Mouse (Mus musculus): ENCODE results near the gene Alox12b.

The Alox12b gene

DNA sequence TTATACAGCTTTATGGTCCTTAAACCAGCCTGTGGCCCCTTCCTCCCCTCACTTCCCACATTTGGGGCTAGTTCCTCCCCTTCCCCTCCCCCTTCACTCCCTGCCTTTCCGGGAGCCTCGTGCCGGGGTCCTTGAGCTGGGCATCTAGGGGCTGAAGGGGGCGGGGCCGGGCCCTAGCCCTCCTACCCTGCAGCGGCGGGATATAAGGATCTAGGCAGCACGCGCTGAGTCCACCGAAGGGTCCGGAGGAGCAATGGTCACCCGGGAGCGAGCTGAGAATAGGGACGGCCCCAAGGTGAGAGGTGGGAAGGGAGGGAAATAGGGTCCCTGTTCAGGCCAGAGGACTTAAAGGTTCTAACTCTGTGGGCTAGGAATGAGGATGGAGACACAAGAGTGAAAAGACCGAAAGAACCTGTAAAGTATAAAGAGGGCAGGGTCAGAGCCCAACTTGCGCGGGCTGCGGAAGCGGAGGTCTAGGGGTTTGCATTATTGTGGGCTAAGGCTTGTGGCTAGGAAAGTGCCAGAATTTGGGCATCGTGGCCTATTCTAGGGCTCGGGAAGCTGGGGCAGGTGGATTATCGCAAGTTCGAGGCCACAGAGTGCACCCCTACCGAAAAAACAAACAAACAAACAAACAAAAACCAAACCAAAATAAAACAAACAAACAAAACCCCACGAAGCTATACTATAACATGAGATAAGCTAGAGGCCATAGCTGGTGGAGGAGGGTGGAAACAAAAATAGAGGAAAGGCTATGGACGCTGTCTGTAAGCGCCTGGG lies 36.4 kb upstream of the Alox12b start, which contains the start of gene Hes7:
Hes7 (plus strand) TSS at position 184 of the 780 bp plus-strand sequence.
- TF ChIP-seq GATA4 (IDR thresholded peaks at IDR 0.05; ENCODE audit: insufficient replicate concordance, low read length) = no peak

DNA sequence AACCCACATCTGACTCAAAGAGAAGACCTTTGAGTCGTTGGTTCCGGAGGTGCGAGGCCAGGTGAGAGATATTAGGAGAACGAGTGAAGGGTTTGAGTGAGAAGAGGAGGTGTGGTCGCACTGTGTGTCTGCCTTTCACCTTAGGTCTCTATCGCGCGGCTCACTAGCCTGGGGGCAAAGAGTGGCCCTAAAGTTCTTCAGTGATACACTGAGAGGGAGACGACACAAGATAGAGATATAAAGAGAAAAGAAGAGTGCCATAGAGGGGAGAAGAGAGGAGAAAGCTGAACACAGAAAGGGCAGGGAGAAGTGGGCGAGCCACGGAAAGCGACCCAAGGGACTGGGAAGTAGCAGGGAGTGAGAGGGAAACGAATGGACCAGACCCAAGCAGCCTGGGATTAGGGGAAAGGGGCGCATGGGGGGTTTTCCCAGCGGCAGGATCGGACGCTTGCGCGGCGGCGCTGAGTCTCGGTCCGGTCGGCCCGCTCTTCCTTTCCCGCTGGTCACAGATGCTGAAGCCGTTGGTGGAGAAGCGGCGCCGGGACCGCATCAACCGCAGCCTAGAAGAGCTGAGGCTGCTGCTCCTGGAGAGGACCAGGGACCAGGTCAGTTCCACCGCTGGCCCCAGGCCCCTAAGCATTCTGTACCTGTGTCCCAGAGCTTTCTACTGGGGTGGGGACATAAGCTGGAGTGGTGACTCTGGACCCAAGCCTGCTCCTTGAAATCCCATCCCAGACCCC lies 35.6 kb upstream of the Alox12b start:
- TF ChIP-seq GATA4 (IDR thresholded peaks at IDR 0.05; ENCODE audit: insufficient replicate concordance, low read length) = no peak

DNA sequence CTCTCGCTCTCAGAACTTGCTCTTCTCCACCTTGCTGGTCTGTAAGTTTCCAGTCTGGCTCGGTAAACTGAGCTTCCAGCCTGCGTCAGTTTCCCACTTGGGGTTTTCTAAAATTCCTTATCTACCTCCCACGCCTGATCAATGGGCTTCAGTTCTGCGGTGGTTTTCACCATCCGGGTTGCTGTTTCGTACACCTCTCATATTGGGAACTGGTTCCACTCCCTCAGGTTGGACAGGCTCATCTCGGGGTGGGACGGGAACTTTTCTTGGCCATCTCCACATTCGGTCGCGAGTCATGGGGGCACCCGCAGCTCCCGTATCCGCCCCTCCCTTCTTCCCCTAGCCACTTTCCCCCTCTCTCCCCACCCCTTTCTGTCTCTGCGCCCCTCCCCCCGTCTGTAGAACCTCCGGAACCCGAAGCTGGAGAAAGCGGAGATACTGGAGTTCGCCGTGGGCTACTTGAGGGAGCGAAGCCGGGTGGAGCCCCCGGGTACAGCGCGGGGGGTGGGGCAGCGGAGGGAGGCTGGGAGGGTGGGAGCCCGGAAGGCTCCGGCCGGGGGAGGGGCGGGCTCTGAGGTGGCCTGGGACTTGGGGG lies 35.0 kb upstream of the Alox12b start:
- no peak for TF ChIP-seq GATA4 (IDR thresholded peaks at IDR 0.05; ENCODE audit: insufficient replicate concordance, low read length)

DNA sequence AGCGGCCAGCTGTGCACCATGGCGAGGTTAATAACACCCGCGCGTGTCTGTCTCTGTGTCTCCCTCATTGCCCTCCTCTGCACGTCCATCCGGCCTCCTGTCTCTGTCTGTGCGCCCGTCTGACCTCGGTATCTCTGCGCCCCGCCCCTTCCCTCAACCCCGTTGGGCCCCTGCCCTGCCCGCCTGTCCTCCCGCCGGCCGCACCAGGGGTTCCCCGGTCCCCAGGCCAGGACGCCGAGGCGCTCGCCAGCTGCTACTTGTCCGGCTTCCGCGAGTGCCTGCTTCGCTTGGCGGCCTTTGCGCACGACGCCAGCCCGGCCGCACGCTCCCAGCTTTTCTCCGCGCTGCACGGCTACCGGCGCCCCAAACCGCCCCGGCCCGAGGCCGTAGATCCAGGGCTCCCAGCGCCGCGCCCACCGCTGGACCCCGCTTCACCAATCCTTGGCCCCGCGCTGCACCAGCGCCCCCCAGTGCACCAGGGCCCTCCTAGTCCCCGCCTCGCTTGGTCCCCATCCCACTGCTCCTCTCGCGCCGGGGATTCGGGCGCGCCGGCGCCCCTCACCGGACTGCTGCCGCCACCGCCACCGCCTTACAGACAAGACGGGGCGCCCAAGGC lies 34.3 kb upstream of the Alox12b start, which contains the start of gene 9130213A22Rik:
9130213A22Rik (minus strand) TSS at position 254 of the 616 bp plus-strand sequence.
- TF ChIP-seq GATA4 (IDR thresholded peaks at IDR 0.05; ENCODE audit: insufficient replicate concordance, low read length) = peak; percentile 47; the same call in 1 of the 2 replicates

DNA sequence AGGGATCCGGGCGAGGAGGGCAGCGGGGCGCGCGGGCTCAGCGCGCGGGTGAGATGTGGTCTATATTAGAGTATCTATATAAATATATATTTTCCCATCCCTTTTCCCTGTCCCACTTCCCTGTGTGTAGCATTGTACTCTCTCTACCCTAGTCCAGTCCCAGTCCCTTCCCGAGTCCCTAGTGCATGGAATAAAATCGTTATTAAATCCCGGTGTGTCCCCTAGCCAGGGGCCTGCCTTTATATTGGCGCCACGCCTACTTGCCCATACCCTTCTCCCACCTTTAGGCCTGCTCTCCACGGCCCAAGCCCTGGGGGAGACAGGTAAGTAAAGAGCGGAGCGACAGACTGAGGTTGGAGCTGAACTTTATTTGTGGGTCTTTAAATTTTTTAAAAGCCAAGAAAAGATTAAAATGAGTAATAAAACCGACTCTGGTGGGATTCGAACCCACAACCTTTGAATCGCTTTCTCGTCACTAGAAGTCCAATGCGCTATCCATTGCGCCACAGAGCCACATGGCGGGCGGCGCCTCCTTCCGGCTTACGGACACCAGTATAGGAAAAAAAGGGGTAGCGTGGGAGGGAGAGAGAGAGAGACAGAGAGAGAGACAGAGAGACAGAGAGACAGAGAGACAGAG lies 33.6 kb upstream of the Alox12b start:
- 0 out of 2 replicates have a peak, but pooled peaks have one; percentile 21 for TF ChIP-seq GATA4 (IDR thresholded peaks at IDR 0.05; ENCODE audit: insufficient replicate concordance, low read length)

DNA sequence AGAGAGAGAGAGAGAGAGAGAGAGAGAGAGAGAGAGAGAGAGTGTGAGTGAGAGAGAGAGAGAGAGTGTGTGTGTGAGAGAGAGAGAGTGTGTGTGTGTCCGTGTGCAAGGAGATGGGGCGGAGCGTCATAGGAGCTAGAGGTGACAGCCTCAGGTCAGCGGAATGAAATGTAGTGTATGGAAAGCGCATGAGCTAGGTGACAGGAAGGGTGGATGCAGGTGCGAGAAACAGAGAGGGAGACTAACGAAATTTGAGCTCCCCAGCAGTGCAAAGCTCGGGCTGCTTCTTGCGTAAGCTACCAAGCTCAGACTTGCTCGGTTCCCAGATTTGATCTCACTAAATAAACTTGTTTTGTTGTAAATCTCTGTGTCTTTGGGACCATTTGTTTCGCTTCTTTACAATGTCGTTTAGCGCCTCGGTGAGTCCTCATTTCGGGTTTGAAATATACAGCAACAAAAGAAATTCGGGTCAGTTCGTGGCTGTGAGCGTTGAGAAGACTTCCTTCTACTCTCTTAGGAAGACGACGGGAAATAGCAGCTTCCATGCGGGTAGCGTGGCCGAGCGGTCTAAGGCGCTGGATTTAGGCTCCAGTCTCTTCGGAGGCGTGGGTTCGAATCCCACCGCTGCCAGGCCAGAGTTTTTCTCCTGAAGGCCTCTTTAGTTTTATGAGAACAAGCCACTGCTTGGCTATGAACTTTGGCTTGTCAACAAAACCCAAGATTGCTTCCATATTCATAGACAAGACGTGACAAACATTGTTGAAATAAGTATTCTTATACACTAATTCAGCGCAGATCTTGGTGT lies 32.9 kb upstream of the Alox12b start:
- TF ChIP-seq GATA4 (IDR thresholded peaks at IDR 0.05; ENCODE audit: insufficient replicate concordance, low read length) = no peak

DNA sequence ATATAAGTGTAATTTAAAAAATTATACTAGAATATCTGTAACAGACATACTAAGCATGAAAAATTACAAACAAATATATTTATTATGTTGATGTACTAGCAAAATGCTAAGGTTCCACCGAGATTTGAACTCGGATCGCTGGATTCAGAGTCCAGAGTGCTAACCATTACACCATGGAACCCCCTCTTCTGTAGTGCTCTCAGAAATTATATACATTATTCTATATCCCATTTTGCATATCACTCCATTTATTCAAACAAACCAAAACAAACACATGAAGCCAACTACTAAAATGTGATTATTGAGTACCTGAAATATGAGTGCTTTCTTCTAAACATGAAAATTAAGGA lies 32.3 kb upstream of the Alox12b start:
- no peak for TF ChIP-seq GATA4 (IDR thresholded peaks at IDR 0.05; ENCODE audit: insufficient replicate concordance, low read length)

DNA sequence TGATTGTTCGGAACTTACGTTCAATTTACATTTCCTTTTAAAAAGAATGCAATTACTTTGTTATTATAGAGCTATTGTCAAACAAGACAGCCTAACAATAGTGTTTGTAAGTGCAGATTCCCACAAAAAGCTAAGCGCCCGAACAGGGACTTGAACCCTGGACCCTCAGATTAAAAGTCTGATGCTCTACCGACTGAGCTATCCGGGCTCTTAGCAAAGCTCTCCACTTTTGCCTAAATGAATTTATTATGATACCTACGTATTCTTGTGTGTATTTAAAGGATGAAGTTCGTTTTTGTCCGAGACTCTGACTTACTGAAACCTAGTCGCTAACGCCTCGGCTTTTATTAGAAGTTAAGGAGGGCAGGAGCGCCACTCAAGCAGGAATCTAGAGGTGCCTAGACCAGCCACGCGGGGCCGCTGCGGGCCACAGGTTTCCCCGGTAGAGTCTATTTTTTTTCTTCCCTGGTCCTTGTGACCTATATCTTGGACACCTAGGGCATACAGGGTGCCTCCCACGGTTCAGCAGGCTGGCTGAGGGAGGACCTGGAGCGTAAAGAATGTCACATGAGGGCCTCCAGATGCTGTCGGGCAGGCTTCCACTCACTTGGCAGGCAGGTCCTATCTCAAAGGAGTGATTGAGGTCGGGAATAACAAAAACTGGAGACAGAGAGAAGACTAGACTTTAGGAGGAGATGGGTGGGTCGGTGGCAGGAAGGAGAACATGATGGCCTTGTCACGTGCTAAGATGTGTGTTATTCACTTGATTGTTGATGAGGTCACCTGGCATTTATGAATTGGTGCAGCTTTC lies 31.5 kb upstream of the Alox12b start:
- peak; percentile 32; the same call in 1 of the 2 replicates for TF ChIP-seq GATA4 (IDR thresholded peaks at IDR 0.05; ENCODE audit: insufficient replicate concordance, low read length)

DNA sequence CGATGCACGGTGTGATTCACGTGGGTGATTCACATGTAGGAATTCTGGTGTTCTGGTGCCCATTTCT lies 31.1 kb upstream of the Alox12b start, which contains the start of gene Aloxe3:
Aloxe3 (plus strand) TSS at position 45 of the 67 bp plus-strand sequence.
- TF ChIP-seq GATA4 (IDR thresholded peaks at IDR 0.05; ENCODE audit: insufficient replicate concordance, low read length) = no peak

DNA sequence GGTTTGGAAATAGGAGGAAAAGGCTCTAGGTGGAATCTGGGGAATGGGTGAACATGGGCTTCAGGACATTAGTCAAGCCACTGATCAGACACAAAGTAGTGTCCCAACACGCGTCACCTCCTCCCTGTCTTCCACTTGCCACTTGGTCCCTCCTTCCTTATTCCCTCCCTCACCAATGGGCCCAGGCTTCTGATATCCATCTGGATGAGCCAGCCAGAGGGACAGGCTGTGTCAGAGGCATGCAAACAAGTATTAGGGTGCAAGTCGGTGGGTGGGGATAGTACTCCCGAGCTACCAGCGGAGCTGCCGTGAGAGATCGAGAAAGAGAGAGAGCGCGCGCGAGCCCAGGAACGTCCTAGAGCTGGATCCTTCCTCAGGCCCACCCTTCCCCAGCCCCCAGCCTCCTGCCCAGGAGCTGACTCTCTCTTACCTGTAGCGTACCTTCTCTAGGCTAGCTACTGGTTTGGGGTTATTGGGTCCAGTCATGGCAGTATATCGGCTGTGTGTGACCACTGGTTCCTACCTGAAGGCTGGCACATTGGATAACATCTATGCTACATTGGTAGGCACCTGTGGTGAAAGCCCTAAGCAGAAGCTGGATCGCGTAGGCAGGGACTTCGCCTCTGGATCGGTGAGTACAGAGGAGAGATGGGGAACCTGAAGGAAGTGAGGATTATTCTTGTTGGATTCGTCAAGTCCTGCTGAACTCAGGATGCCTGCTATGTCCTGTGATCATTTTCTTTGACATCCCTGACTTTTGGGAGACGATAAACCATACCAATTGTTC lies 30.7 kb upstream of the Alox12b start:
- no peak for TF ChIP-seq GATA4 (IDR thresholded peaks at IDR 0.05; ENCODE audit: insufficient replicate concordance, low read length)

DNA sequence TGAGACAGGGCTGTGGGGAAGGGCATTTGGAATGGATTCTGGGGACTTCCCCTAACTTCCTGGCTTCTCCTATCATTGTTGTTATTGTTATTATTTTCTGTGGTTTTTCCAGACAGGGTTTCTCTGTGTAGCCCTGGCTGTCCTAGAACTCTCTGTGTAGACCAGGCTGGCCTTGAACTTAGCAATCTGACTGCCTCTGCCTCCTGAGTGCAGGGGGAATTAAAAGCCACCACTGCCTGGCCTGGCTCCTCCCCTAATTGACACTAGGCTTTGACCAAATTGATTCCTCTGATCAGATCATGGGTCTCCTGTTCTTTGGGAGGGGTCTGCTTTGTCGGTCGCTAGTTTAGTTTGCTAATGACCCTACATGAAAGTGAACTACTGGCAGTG lies 30.1 kb upstream of the Alox12b start:
- TF ChIP-seq GATA4 (IDR thresholded peaks at IDR 0.05; ENCODE audit: insufficient replicate concordance, low read length) = no peak

DNA sequence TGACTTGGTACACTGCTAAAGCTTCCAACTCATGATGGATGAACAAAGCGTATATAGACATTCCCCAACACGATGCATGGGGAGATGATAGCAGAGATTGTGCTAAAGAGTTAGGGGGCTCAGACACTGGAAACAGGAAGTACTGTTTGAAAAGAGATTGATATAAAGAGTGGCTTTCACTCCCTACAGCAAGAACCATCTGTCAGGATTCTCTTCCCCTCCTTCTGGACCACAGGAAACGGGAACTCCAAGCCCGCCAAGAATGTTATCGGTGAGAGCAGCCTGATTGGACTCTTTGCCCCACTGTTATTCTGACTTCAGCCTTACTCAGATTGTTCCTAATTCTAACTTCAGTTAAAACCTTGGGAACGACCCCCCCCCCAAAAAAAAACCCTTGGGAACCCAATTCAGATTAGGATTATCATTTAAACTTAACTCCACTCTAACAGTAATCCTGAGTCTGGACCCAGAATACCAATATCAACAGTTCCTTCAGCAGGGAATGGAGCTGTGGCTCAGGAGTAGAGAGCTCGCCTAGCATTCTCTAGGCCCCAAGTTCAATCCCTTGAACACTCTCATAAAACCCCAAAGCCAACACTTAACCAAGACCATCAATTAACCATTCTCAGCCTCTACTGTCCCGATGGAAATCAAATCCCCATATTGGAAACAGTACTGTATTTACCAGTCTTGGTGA lies 28.2 kb upstream of the Alox12b start:
- no peak for TF ChIP-seq GATA4 (IDR thresholded peaks at IDR 0.05; ENCODE audit: insufficient replicate concordance, low read length)

DNA sequence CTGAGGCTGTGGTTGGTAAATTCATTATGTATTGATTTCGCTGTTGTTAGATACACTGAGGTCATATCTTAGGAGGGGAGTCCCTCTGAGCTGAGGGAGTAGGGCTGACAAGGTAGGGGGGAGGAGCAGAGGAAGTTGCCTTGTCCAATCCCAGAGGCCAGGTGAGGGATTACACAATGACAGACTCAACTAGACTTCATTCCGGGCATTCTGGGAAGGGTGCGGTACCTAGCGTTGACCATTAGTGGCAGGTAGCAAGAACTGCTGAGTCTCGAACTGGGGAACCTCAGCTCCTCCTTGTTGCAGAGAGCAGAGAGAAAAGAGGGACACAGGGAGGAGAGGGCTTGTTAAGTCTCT lies 23.2 kb upstream of the Alox12b start:
- TF ChIP-seq GATA4 (IDR thresholded peaks at IDR 0.05; ENCODE audit: insufficient replicate concordance, low read length) = no peak
